Mouse (Mus musculus) layer of hippocampus, adult 8-10 months (tissue): ENCODE measurements at regions not wholly inside any gene's neighbourhood (a gene's known extent, or its start where the extent isn't known, plus 50 kb on each side); places are given as distances from the start of the nearest gene placed in this dataset.

ENCODE experiments used
- DNase-seq, 2 experiments: peaks; one replicate each; pipeline ENCODE4 v3.0.0; 2022; ENCODE audit warnings: low spot score in 2 of 2

DNA sequence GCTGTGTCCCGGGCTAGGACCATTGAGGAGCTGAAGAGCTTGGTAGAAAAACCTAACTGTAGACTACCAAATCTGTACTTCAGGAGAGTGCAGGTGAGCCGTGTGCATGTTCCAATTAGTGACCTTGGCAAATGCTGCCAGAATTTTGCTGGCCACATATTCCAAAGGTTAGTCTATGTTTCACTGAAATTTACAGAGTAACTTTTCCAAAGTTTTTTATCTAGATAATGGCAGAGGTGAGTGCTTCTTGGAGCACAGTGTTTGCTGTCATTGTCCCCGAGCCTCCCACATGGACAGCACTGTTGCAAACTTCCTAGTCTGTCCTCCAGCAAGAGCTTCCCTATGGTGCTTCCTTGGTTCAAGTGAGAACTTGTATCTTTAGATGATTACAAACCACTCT is 232.5 kb downstream of the Foxa2 start:
- no peak for DNase-seq

DNA sequence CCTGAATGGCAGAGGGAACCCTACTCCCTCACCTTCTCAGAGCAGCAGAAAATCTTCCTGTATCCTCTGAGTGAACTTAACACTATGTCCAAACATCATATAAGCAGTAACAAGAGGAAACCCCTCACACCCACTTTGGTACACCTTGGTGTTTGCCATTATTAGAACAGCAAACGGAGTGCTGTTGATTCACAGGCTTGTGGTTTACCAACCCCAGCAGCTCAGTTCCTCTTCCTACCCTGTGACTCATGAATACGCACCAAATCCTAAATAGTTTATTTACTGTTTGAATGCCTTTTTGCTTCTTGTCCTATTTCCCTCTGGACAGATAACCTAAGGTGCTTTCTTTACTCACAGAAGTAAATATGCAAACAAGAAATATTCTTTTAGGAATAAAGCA is 233.3 kb downstream of the Foxa2 start:
- no peak for DNase-seq

DNA sequence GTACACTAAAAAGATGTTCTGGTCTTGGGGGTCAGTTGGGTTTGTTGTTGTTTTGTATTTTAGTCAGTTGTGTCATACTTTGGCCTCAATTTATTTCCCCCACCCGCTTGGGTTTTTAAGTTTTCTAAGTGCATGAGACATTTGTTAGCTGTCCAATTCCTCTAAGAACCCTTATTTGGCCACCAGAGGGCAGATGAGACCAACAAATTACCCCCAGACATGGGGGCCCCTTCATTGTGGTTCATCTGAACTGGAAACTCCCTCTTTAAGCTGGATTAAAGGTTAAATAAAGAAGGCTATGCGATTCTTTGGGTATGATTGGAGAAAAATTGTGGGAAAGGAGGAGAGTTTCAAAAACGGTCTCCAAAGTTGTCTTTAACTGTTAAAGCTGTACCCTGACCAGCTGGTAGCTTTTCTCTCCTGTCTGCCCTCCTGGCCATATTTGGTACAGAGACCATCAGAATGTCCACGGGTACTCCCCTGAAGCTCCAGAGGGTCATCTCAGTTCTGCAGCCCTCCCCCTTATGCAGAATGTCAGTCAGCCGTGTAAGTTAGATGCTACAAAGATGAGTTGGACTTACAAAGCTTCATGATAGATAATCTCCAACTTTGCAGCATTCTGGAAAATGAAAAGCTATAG is 238.6 kb downstream of the Foxa2 start:
- peak in 1 of 2 experiments; percentile 21 for DNase-seq

DNA sequence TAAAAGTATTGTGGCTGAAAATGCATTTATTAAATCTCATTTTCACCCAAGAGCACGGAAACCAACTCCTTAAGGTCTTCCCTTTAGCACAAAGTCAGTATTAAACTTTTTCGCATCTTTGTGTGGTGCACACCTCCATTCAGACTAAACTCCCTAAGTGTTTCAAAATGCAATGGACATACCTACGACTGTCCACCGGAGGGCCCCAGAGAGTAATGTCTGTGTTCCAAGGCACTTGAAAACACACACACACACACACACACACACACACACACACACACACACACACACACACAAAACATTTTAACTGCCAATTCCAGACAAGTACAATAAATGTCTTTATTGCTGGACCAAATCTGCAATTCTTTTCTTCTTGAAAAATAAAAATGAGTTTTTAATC is 243.7 kb downstream of the Foxa2 start:
- peak in 1 of 2 experiments; percentile 9 for DNase-seq

DNA sequence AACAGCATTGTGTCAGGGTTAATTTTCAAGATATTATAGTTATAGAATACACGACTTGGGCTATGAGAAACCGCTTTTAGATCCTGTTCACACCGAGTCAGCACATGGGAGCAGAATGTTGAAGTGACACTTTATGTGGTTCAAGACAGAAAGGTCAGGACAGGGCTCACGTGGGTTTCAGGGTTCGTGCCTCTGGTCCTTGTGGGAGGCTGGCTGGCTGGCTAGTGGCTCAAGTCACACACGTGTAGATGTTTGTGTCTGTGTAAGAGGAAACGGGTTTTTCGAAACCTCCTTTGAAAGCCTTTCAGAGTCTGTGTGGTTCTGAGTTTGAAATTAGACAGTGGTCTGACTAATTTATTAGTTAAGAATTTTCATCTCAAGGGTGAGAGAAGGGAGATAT is 255.3 kb downstream of the Foxa2 start:
- no peak for DNase-seq

DNA sequence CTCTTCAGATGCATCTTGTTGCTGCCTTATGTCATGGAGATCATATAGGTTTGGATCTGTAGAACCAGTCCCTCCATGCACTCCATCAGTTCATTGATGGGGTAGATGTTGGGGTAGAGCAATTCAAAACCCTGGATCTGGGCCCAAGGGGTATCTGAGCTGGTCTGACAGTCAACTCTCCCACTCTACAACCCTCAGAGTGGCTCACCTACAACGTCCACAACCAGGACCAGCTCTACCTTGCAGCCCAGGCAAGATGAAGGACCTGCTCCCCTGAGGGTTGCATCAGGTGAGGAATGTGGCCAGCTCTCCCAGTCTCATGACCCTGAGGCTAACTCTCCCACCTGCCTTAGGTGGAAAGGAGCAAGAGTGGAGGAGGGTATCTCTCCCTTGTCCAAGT is 256.9 kb downstream of the Foxa2 start:
- no peak for DNase-seq

DNA sequence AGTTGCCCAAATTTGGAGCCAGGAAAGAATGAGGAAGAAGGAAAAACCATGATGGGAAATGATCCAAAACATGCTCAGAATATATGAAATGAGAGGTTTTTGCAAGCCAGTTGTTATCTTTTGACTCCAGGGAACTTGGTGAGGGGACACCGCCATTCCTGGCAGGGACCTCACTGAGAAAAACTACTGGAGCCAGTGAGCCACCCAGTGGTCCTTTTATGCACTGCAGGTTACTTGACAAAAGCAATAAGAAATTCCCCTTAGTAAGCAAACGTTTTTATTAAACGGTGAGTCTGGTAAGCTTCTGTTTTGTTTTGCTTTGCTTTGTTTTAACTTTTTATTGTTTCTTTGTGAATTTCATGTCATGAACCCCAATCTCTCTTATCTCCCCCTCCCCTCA is 257.5 kb downstream of the Foxa2 start:
- peak in 1 of 2 experiments; percentile 73 for DNase-seq

DNA sequence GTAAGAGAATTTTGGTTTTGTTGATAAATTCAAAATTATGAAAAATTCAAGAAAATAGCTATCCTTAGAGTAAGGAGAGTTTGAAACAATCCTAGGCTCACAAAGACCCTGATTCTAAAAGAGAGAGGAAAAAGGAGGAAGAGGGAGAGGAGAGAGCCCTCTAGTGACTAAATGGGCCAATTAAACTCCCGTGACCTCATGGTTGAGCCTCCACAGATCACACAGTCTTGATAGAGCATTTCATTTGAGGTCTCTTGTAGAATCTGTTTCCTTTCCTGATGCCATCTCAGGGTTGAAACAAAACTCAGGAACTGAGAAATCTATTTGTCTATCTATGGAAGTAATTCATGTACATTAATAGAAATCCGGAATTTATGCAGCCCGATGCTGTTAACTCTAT is 258.8 kb downstream of the Foxa2 start:
- no peak for DNase-seq

DNA sequence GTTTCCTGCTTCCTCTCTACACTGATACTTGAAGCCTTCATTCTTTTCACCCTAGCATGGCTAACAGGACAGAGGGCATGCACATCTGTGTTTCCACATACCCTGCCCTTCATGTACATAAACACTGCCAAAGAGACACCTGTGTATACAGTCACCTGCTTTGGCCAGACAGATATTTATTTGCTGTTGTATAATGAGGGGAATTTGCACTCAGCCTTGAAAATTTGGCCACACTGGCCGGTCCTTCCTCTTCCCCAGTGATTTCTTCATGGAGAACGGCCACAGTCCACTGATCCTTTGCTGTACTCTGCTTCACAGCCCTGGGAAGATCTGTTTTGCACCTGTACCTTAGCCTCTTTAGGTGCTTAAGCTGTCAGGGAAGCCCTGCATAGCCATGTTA is 264.3 kb downstream of the Foxa2 start:
- no peak for DNase-seq

DNA sequence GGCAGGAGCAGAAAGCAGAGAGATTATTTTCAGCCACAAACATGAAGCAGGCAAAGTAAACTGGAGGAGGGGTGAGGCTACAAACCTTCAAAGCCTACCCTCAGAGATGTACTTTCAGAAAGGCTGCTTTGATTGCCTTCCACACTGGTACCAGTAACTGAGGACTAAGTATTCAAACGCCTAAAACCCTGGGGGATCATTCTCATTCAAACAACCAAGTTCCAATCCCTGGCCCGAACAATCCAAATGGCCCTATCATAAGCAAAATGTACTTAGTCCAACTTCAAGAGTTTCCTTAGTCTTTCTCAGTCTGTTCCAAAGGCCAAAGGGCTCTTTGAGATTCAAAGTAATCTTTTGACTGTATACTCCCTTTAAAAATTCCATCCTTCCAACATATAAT is 270.5 kb downstream of the Foxa2 start:
- DNase-seq, result no peak

DNA sequence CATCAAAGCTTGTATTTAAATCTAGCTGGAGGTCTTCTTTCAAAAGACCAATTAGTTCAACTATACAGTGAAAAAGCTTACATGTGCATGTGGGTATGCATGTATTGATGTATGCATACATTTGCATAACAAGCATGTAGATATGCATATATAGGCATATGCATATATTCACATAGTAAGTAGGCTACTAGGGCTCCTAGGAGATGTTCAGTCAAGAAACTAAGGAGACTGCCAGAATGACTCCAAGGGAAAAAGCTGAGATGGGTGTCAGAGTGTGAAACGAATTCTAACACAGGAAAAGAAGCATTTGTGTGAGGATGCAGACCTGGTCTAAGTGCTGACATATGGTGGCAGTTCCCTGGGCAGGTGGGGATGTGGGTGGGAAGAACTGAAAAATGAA is 274.2 kb downstream of the Foxa2 start:
- no peak for DNase-seq

DNA sequence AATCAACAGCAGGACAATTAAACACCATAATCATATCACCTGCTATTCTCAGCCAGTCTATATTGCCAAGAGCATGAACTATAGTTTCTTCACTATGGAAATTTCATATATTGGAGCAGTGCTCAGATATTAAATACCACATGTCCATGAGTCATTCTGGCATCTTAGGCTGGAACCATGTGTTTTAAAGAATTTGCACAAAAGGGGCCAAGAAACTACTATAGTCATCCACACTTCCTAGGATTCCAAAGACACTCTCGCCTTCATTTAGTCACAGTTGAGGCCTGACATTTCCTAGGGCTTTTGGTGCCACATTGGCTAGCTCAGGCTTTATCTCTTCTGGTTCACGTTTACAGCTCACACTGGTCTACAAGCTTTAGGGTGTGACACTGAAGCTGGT is 293.7 kb downstream of the Foxa2 start:
- DNase-seq, result no peak

DNA sequence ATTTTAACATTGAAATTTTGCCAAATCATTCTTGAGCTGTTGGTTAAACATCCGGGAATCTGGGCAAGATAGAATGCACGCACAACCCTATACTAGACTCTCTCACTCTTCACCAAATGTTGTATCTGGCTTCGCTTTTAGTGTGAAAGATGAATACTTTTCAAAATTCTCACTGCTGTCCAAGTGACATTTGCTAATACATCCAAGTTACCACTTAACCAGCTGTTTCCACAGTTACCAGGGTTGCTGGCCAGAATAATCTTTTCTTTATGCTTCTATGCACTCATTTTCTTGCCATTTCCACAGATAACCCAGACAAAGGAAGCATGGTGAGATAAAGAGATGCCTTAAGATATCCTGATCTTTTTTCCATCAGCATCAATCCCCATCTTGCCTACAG is 294.9 kb downstream of the Foxa2 start:
- DNase-seq, result no peak

DNA sequence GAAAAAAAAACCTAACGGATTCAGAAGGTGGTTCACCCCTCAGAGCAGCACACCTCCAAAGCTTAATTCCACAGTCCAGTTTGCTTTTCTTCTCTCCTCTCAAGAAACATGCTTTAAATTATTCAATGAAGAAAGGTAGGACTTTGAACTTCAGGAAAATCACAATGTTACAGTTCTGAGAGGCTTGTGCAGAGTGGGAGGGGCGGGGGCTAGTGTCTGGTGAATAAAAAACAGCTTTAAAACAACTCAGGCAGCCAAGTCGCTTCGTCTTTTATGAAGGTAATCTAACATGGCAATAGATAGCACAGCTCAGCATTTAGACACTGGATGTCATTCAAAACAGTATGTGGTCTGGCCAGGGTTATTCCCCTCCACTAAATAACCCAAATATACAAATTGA is 298.8 kb downstream of the Foxa2 start:
- no peak for DNase-seq

DNA sequence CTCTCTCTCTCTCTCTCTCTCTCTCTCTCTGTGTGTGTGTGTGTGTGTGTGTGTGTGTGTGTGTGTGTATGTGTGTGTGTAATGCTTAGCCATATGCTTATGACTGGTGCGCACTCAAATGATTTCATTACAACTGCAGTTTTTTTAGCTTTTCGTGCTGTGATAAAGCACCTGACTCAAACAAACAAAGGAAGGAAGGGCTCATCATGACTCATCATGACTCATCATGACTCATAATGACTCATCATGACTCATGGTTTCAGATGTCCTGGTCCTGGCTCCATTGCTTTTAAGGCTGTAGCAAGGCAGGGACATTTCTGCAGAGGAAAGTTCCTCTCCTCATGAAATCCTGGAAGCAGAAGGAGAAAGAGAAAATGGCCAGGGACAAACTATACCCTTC is 302.9 kb downstream of the Foxa2 start:
- DNase-seq, result no peak

DNA sequence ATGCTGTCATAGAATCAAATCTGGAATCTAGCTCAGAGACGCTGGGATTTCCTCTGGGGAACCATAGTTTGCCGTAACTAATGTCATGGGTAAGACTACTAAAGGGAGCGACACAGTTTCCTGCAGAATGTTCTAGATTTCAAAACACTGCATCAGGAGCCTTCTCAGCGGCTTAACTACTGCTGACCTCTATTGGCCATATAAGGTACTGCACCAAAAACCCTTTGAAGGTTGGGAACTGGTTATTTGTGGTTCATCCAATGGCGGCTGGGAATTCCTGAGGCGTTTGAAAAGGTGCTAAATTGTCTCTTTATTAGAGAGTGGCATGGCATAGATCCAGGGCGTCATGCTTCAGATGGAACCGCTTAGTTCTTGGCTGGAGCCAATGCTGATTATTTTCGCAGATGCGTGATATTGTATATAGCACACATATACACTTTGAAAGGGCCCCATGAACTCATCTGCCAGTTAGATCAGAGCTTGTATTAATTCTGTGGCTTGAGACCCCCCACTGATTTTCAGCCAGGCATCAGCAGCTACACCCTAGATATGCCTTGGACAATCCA is 308.4 kb downstream of the Foxa2 start:
- DNase-seq, result peak; percentile 12 to 24

DNA sequence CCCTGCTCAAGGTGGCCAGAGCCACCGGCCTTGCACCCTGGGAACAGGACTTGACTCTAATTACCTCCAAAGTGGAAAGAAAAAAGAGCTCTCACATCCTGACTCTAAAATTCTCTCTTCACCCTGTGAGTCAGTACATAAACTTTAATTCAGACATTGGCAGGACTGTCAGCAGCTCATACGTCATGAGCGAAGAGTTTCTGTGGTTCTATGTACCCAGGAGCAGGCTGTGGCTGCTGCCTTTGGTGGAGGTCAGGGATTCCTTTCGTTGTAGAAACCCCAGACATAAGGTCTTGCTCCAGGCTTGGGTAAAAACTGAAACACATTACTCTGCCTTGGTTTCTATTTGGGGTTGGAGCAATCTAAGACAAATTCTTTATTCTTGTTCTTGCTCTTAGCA is 319.4 kb downstream of the Foxa2 start:
- DNase-seq, result no peak

DNA sequence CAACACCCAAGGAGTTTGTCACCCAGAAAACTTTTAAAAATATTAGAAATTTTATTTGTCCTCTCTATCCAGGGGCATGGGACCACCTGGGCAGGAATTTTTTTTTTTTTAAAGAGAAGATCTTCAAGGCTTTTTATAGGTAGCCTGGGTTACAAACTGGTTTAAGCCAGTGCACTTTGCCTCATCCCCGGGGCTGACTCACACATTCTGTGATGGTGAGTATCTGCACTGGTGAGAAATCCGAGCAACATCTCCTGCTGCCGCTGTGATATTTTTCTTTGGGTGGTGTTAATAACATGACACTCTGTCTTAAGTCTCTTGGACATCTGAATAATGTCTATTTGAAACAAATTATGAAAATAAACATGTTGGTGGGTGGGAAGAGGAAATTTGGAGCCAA is 327.8 kb downstream of the Foxa2 start:
- no peak for DNase-seq

DNA sequence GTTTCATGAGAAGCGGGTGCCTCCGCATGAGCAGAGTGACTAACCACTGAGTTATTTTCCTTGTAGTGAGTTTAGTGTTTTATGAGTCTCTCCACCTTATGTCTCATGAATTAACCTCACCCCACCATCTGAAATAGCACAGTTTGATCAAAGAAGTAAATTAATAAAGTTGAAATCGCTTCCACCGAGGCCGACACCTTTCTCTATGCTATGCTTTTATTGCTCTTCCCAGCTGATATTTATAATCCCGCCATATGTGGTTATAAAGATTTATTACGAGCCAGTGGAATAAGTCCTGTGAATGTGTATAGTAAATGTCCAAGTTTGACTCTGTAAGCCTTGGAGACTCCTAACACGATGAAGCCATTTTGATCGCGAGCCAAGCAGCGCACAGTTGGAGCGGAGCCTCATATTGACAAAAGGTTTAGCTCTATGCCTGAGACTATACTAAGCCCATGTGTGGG is 329.3 kb downstream of the Foxa2 start:
- no peak for DNase-seq

DNA sequence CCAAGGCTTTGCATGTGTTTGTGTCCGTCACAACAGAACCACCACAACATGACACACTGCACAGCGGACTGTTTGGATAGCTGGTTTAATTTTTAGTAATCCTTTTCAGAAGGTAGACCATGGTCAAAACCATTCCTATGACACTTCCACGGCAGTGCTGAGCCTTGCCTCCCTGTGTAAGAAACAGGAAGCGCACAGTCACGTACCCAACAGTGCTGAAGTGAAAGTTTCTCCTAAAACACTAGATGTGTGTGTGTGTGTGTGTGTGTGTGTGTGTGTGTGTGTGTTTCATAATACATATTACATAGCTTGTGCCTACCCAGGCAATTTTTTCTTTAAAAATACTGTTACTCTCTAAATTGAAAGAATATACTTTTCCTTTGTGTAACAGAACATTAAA is 331.0 kb downstream of the Foxa2 start:
- DNase-seq, result no peak

DNA sequence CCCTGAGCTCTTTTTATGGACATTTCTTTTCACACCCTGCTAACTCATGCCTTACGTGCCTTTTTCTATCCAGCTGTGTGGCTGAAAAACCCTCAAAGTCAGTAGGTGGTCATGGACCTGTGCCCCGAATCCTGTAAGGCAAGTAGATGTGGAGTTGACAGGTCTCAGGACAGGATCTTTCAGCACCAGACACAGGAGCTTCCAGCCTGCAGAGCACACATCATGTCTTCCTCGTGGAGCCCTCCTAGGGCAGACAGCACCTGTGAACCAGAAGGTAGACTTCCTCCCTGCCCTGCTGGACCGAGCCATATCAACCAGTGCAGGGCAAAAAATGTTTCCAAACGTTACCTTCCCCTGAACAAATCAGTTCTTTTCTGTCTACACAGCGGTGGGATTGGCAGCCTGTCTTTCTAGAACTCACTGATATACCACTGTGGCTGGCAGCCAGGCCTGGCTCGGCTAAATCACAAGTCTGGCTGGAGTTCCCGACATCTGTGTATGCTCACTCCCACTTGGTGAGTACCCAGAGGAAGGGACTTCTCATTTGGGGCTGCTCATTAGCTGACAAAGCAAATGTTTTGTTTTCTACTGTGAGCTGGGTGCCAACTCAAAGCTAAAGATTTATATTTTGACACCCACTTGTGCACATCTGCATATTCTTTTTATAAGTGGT is 336.0 kb downstream of the Foxa2 start:
- DNase-seq, result no peak

DNA sequence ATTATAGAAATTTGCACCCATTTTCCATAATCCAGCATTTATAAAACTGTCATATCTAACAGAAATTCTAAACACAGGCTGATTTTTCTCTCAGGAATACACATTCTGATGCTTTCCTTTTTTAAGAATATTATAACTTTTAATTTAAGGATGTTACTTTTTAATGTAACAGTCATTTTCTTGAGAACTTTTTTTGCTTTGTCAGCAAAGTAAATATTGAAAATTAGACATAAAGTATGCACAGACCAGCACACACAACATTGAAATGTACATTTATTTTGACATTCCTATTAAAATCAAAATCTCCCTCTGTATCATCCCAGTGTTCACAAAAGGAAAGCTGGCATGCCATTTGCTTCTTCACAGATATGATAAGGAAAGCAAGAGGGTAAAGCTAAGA is 337.0 kb downstream of the Foxa2 start:
- no peak for DNase-seq

DNA sequence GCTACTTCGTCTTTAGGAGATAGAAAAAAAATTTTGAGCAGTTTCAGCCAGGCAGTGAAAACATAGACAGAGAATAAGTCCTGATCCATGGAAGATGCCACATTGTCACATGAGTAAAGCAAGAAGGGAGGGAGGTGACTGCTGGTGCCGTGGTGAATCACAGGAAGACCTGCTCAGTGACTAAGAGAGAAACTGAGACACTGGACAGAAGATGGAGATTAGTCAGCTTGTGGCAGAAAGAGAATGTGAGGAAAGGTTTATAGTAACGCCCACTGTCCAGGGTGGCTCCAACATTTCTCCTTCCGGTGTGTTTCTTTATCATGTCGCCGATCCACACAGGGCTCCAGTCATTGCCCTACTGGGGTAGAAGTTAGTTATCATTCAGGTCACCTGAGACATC is 339.6 kb downstream of the Foxa2 start:
- DNase-seq, result no peak
